Mouse (Mus musculus): ENCODE data around the gene Plcxd1.
"Not testable (repeated sequence)": the region's sequence is repeated elsewhere in the genome, so short reads cannot be mapped to it uniquely, and the experiment has no call there.

The Plcxd1 gene

DNA sequence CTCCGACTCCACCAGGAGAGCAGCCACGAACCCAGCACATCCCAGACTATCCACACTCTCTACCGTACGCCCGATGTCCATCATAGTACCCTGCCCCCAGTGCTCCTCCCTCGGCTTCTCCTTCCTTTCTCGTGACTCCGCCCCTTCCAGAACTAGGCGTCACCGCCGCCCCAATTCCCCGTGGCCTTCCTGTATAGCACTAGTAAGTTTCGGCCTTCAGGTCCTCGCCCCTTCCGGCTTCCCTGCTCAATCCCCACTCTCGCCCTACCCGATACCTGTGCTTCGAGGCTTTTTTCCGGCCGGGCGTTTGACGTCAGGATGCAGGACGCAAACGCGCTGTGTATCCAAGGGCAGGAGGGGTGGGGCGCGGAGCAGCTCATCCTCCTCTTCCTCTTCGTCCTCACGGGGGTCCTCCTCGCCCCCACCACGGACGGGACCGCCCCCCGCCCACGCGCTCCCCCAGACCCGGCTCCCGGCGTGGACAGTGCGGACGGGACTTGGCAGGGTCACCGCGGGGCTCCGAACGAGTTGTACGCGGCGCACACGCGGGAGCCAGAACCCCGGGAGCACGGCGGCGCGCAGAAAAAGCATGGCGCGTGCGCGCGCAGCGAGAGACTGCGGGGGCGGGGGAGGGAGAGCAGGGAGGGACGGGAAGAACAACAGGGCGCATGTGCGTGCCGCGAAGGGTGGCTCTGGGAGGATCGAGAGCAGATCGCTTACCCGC is 8.0 kb downstream of the Plcxd1 start, which contains the start of gene Gtpbp6:
Gtpbp6 (minus strand) TSS at position 617 of the 724 bp plus-strand sequence.
- peak; percentile 96 for DNase-seq

DNA sequence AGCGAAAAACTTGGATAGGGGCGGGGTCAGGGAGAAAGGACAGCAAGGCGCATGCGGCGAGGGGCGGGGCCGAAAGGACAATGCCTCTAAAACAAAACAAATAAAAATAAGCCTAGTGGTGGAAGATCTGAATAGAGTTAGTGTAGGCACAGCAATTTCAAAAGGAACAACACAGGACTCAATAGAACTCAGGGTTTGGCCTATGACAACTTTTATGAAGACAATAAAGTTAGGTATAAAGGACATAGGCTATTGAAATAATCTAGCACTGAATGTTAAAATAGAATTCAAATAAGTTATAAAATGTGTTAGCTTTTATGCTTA is 8.5 kb downstream of the Plcxd1 start:
- DNase-seq, result no peak

DNA sequence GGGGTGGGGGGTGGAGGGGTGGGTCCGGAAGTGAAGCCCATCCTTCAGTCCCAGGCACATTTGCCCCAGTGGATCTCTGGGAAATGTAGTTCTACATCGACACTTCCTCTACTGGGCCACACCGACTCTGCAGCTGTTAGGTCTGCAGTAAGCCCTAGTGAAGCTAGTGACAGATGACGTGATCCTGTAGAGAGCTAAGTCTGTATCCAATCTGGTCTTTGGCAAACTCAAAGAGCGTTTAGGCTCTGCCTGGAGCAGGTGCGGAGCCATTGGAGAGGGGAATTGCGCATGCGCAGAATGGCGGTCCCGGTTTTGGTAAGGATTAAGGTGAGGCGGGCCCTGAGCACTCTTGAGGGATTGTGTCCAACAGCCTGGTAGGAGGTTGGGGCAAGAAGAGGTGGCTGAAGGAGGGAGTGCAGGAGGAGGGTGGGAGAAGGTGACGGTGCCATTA is 10.2 kb downstream of the Plcxd1 start, which contains the start of gene Zfp605:
Zfp605 (plus strand) TSS at position 102 of the 451 bp plus-strand sequence.
- peak; percentile 91 for DNase-seq

DNA sequence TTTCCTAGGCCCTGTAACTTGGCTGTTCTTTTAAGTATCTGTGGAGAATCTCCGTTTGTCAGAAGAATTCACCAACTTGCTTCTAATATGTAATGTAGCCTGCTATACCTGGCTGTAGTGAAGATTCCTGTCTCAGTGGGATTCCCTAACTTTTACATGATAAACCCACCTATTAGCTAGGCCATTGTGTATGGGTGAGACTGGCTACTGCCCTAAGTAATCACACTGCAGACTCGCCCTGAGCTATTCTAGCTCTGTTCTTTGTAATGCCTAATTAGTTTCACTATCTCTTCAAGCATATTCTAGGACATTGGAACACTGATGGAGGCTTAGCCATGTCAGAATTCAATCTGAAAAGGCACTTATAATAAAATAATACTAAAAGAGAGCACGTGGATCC is 22.6 kb downstream of the Plcxd1 start:
- not testable (repeated sequence) for DNase-seq

DNA sequence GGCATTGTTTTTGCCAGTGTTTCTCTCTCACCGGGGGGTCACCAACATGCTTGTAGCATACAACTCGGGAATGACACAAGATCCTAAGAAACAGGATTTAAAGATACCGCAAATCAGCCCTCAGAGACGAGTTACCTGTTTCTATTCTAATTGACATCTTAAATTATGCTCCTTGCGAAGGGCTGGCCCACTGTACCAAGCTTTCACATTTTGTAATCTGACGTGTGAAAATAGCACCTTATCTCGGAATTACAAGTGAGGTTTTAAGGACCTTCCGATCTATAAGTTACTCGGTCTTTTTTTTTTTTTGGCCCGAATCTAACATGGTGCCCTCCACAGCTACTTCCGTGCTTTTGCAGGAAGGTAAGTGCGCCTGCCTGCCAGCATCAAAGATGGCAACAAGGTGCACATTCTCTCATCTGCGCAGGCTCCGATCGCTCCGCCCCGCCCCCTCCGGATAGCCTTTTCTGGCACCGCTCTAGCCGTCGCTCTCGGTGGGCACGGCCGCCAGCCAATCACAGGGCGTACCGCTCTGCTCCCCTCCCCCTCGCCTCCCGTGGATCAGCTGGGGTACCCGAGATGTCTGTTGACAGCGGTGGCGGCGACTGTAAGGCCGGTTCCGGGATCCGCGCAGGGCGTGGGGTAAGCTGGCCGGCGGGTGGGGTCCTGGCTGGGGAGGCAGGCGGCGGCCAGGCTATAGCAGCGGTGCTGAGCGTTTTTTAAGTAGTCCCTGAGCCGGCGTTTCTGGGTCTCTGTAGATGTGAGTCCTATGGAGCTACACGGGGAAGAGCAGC is 35.7 kb downstream of the Plcxd1 start, which contains the start of gene Chfr:
Chfr (plus strand) TSS at position 550 of the 794 bp plus-strand sequence.
- DNase-seq, result peak; percentile 99

DNA sequence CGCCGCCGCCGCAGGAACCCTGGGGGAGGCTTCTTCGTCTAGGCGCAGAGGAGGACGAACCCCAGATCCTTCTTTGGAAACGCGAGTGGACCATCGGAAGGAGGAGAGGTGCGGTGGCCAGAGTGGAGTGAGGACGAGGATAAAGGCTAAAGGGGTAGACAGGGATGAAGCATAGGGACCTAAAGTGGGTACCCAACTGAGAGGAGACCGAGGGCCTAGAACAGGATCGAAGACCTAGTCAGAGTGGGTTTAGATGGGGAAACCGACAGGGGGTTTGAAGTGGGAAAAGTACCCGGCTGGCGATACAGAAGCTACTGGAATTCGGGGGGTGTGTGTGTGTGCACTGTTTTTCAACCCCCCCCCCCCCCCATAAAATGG is 36.3 kb downstream of the Plcxd1 start:
- DNase-seq, result no peak

DNA sequence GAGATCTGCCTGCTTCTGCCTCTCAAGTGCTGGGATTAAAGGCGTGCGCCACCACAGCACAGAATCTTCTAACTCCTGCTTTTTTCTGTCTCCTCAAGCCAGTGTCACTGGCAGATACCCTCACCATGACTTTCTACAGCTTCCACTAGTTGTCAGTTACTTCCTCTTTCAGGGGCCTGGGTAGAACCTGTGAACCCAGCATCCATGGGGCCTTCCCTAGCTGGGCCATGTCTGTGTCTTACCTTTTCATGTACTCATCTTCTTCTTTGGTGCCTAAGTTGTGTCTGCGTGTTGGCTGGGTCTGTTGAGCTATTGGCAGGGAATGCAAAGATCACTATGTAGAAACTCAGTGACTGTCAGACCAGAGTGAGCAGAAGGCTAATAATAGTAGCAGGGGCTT is 38.0 kb downstream of the Plcxd1 start:
- no peak for DNase-seq

DNA sequence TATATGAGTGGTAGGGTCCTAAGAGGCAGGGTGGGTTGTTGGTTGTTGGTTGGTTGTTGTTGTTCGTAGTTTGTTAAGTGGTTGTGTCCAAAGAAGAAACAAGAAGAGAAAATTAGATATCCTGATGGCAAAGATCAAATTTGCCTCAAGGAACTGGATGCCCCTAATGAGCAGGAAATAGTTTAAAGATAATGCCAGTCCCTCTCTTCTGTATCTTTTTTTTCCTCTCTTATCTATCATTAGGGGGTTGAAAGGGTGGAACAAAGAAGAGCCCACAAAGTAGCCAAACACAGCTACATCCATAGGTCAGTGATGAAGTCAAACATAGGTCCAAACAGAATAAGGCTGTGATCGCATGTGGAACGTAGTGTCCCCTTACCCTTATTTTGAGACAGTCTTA is 39.6 kb downstream of the Plcxd1 start:
- no peak for DNase-seq

DNA sequence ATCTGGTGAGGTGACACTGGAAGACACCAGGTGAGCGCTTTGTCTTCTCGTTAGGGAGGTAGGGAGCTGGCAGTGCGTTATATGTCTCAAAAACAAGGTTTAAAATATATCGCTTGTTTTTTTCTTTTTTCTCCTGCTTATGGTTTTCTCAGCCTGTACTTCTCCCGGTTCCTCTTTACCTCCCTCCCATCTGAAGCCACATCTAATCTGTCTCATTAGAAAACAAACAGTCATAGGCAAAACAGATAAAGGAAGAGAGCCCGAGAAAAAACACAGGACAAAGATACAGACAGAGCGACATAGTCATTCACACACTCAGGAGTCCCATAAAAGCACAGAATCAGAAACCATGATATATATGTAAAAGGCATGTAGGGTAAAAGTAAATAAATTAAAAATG is 40.7 kb downstream of the Plcxd1 start:
- no peak for DNase-seq

DNA sequence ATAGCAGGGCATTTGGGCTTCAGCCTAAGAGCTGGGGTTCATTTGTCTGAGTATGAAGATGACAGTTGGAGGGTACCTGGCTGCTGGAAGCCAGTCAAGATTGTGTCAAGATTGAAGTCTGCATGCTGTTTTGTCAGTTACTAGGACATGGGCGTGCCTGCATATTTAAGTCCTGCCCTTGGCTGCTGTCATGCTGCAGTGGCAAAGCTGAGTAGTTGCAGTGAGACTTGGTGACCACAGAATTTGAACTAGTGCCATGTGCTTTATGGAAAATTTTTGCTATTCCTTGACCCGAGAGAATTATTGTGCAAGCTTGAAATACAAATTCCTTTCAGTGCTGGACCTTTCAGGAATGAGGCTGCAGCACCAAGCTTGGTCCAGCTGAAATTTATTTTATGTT is 42.5 kb downstream of the Plcxd1 start:
- DNase-seq, result peak; percentile 5

DNA sequence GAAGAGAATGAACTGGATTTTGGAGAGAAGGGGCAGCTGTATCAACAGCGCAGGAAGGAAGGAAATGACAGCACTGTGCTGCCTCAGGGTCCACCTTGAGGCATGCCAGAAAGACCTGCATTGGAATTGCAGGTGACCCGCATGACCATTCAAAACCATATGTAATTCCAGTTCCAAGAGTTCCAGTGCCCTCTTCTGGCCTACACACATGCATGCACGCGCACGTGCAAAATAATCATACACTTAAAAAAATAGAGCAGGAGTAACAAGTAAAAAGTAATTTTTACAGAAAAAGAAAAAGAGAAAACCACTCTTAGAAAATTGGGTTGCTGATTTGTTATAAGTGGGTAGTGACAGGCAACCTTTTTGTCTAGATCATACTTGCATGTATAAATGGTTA is 43.2 kb downstream of the Plcxd1 start:
- no peak for DNase-seq
